8 mouse cellular contexts compared by ENCODE assay signal in genomic region chr13:54322396-54323306, GRCm38 (mm10). TPM values are rescaled to one million over a fixed set of nuclear protein-coding genes. Genes with fewer than 3 reads are reported as not detected.
DNase-seq lines count a peak whose midpoint lies in the region; ATAC-seq and TF ChIP-seq lines count a peak whose summit lies in the region.

No protein-coding gene starts in this region.

- no peaks in the 10 kb centered on the region for H3K27me3 ChIP-seq in forebrain, embryonic 13.5 days
- no peaks in the 10 kb centered on the region for H3K27me3 ChIP-seq in myocyte (ENCODE audit: control insufficient read depth, insufficient read depth, insufficient read length)

- no peaks in the 10 kb centered on the region for H3K9me3 ChIP-seq in forebrain, embryonic 13.5 days (replicated peaks)

- no peak overlapping the region for H3K4me3 ChIP-seq in forebrain, embryonic 13.5 days
- no peak overlapping the region for H3K4me3 ChIP-seq in myocyte

- TF ChIP-seq POLR2A in myocyte (IDR thresholded peaks at IDR 0.05; ENCODE audit: insufficient read length, low read depth): no peak

- no peak overlapping the region for H3K4me2 ChIP-seq in forebrain, embryonic 13.5 days
- H3K4me2 ChIP-seq in myocyte (ENCODE audit: low read depth): peak overlapping the region; percentile 68

- H3K36me3 ChIP-seq in forebrain, embryonic 13.5 days (ENCODE audit: poor library complexity, severe bottlenecking): 0 out of 2 replicates have a peak, but pooled peaks cover 7% of the 10 kb centered on the region
- H3K36me3 ChIP-seq in myocyte (ENCODE audit: control insufficient read depth, insufficient read depth): no peaks in the 10 kb centered on the region

- peak overlapping the region; percentile 84 for H3K27ac ChIP-seq in forebrain, embryonic 13.5 days

- H3K9ac ChIP-seq in forebrain, embryonic 13.5 days: no peak overlapping the region

- H3K79me2 ChIP-seq in myocyte (ENCODE audit: control insufficient read depth, insufficient read depth): no peaks in the 10 kb centered on the region

- ATAC-seq in forebrain, embryonic 13.5 days: peak; percentile 57

- peaks cover 53% of the 10 kb centered on the region for H3K4me1 ChIP-seq in forebrain, embryonic 13.5 days

- peak; percentile 66 for DNase-seq in adrenal gland, postnatal 14 days
- no peak for DNase-seq in adrenal gland, adult 2 months
- DNase-seq in 3T3-L1 (ENCODE audit: low read depth, low spot score): peak; percentile 52
- peak; percentile 34 for DNase-seq in c-Kit-positive CD71-positive TER-119-positive erythroid progenitor cells, embryonic 14.5 days (ENCODE audit: low spot score)
- peak; percentile 70 to 76 for DNase-seq in kidney, postnatal 4 days
- peak; percentile 45 for DNase-seq in thymus, postnatal 0 days (ENCODE audit: low spot score)

- H3ac ChIP-seq in myocyte (ENCODE audit: control insufficient read depth, insufficient read length): no peak overlapping the region

- WGBS in forebrain, embryonic 13.5 days: 13% methylated on average over 19 of the region's 19 CpGs

TF ChIP-seq in myocyte, 11 proteins besides CTCF, POLR2A, EP300 and RAD21:
- TF ChIP-seq TCF12 (IDR thresholded peaks at IDR 0.05; ENCODE audit: insufficient read depth, poor library complexity, severe bottlenecking) (peak; percentile 30), TCF3 (IDR thresholded peaks at IDR 0.05; ENCODE audit: insufficient read length, low read depth) (peak; percentile 5), USF1 (IDR thresholded peaks at IDR 0.05; ENCODE audit: low read depth) (no peak), MYOG (IDR thresholded peaks at IDR 0.05; ENCODE audit: control insufficient read depth in 1 of 3, insufficient read depth in 1 of 3, insufficient read length in 2 of 3, low read depth in 2 of 3) (peak in 2 of 3 experiments; percentile 45 to 92), CEBPB (IDR thresholded peaks at IDR 0.05; ENCODE audit: insufficient read depth, poor library complexity, severe bottlenecking) (peak; percentile 86), MYOD1 (IDR thresholded peaks at IDR 0.05; ENCODE audit: control insufficient read depth in 1 of 3, insufficient read length in 2 of 3, low read depth in 2 of 3) (peak in 2 of 3 experiments; percentile 73 to 88), REST (IDR thresholded peaks at IDR 0.05; ENCODE audit: insufficient read depth, insufficient read length) (no peak)

RNA-seq across cellular contexts. Expression of gene Cplx2, which starts 48.5 kb away (rescaled TPM):
- 29.2 and 35.4 TPM in 2 replicates for total RNA-seq in adrenal gland, postnatal 14 days (2021)
- 10 to 100 TPM; 20.3 to 20.8 TPM for total RNA-seq in adrenal gland, adult 2 months (2021)
- 22.6 and 23.8 TPM in 2 replicates for polyA plus RNA-seq in adrenal gland, adult 2 months (2012; rRNA removed)
- 20.0 and 22.8 TPM in 2 replicates for polyA plus RNA-seq in forebrain, embryonic 13.5 days (2015; fragmentation: Nextera tagmentation; extraction: Ambion mirVana)
- 5.2 TPM for polyA plus RNA-seq in myocyte (2012; fragmentation: generic; extraction: Trizol)
- 0.49 and 0.50 TPM in 2 replicates for polyA plus RNA-seq in thymus, postnatal 0 days (2015; fragmentation: Nextera tagmentation; extraction: Ambion mirVana)
